Mouse (Mus musculus): Measurements from ENCODE around the gene Dhx15.
"Not testable (repeated sequence)": the region's sequence is repeated elsewhere in the genome, so short reads cannot be mapped to it uniquely, and the experiment has no call there.

Dhx15 gene

GRCm38 (mm10) chr5:52190371-52191179, at the start of gene Dhx15:
Gene Dhx15 (minus strand): TSS chr5:52190514.
- peak; percentile 93 for DNase-seq

GRCm38 (mm10) chr5:52238877-52239276, 48.6 kb upstream of the Dhx15 start:
- DNase-seq = no peak

DNA sequence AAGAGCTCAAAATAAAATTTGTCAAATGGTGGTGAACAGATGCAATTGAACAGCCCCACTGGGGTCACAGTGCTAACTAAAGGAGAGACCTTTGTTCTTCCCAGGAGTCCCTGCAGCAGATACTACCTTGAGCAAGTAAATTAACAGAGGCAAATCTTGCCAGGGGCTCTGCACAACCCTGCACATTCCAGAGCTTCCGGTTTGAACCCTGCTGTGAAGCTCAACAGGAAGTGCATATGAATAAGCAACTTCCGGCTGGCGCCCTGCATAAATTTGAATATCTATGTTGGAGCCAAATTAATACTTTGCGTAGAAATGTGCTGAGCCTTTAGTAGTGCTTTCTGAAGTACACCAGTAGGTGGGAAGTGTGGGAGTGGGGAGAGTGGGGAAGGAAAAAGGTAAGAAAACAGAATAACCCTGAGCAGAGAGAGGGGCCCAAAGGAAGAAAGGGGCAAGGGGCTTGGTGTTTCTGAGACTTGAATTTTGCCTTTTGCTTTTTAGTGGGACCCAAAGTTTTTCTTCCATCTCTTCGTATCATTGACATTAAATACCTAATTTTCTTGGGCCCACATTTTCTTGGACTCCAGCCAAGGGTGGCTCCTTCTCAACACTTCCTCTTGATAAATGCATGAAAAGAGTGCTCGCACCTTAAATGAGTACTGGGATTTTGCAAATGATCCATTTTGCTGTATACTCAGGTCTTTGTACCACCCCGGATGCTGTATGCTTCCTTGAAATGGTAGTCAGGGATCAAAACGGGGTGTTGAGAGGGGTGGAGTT, 47.8 kb upstream of the Dhx15 start:
- DNase-seq = no peak

- DNase-seq = not testable (repeated sequence)
Measured at GRCm38 (mm10) chr5:52236585-52236984, 46.3 kb upstream of the Dhx15 start.

GRCm38 (mm10) chr5:52234570-52234969, 44.3 kb upstream of the Dhx15 start:
- no peak for DNase-seq

GRCm38 (mm10) chr5:52233891-52234290, 43.6 kb upstream of the Dhx15 start:
- no peak for DNase-seq

DNA sequence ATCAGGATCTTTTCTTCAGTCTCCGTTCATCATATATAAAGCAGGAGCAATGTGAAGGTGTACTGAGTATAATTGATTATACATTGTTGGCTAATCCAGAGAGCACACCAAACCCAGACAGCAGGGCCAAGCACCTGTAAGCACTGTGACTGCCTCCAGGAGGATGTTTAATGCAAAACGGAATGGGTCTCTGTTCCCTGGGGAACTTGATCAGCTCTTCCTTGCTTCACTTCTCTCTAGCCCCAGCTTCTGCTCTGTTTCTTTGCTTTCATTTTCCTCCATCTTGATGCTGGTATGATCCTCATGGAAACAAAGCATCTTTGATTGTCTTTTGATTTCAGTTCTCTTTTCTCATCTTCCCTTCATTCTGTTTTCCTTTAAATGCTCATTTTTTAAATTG, 42.3 kb upstream of the Dhx15 start:
- no peak for DNase-seq

DNA sequence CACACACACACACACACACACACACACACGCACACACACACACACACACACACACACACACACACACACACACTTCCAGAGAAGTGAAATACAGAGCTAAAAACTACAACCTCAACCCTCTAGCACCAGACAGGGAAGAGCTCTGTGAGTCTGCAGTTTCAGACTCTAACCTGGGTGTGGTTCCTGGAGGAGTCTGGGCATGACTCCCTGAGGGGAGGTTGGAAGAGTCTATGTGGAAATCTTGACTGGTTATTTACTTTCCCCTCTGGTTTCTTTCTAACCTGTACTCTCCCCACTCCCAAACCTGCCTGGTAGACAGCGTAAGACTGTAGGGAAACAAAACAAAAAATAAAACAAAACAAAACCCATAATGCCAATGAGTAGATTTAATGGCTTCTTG, 41.9 kb upstream of the Dhx15 start:
- no peak for DNase-seq

DNA sequence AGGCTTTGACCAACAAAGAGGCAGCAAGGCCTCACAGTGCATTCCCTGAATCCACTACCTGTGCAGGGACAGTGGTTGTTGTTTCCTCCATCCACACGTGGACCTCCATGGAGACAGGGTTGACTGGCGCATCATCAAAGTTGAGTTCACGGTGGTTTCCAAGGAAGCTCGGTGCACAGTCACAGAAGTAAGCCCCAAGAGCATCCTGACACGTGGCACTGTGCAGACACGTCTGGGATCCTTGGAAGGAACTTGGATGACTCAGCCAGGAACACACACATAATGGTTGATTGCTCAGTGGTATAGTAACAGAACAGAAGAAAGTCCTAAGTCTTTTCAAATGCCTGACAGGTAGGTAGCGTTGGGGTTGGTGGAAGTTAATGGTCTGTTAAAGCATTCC, 40.2 kb upstream of the Dhx15 start:
- no peak for DNase-seq

DNA sequence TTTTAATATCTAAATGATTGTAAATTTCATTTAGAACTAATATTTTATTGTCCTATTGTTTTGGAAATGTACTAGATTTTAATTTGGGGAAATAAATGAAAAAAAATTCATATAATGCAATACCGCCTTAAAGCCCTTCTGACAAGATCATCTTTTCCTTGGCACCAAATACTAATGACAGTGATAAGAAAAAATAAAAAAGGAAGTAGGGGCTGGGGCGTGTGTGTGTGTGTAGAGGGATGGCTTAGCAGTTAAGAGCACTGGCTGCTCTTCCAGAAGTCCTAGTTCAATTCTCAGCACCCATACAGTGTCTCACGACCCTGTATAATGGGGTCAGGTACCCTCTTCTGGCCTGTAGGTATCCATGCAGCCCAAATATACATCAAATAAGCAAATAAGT, 36.4 kb upstream of the Dhx15 start:
- DNase-seq = no peak

- DNase-seq = peak; percentile 6
Measured at GRCm38 (mm10) chr5:52221596-52221995, 31.3 kb upstream of the Dhx15 start.

DNA sequence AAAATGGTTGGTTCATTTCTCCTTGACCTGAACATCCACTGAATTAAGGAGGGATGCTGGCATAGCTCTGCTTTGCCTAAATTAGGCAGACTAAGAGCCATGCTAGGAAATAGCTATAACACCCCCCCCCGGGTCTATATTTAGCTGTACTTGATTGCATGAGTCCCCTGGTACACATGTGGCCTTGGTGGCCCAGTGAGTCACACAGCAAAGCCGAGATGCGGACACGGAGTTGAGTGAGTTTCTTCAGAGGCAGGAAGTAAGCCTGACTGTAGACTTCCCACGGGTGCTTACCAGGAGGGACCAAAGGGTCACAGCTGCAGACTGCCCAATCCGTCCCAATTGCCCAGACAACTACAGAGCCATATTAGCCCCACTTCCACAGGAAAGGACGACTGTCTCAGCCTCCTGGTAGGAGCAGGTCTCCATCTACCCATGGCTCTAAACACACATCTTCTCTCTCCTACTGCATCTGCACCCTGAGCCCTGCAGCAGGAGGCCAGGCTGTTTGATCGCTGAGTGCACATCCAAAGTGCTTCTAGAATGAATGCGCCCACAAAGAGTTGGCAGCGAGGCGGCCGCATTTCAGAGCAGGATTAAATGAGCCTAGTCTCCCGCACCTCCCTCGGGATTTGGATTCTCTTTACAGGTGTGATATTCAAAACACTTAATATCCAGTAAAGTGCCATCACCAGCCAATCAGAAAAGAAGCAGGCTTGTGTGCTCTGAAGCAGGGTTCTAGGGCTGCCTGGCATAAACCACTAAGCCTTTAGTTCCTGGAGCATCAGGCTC, 29.9 kb upstream of the Dhx15 start:
- DNase-seq = no peak

- no peak for DNase-seq
Measured at GRCm38 (mm10) chr5:52218238-52218637, 27.9 kb upstream of the Dhx15 start.

DNA sequence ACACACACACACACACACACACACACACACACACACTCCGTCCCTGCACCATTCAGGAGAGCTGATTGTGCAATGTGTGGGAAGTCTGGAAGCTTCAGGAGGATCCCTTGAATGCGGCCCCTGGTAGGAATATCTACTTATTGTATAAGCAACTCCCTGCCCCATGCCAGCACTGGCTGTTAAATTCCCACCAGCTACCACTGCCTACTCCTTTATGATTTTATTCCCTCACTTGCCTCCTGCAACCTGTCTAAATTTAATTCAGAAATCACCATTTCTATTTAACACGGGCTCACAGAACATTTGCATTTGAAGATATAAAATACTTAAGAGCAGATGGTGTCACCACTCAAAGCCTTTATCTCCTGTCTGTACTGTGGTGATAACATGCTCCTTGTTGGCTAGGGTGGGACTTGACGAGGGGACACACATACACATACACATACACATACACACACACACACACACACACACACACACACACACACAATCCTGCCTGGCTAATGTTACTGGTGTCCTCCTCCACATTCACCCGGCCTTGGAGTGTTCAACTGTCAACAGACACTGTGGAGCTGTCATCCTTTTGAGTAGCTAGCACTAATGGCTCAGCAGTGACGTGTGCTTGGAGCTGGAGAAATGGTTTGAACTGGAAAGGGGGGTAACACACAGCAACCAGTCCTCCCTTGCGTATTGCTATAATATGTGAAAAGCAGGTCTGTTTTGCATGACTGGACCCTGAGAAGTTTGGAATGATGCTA, 23.0 kb upstream of the Dhx15 start:
- DNase-seq = no peak

DNA sequence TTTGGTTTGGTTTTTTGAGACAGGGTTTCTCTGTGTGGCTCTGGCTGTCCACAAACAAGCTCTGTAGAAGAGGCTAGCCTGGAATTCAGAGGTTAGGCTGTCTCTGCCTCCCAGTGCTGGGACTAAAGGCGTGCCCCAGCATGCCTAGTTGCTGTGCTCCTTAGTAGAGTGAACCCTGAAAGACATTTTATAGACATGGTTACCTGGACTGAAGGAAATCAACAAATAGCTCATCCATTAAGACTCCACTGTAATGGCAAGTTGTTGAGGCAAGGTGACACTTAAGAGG, 810 bp upstream of the Dhx15 start:
- peak; percentile 8 for DNase-seq

DNA sequence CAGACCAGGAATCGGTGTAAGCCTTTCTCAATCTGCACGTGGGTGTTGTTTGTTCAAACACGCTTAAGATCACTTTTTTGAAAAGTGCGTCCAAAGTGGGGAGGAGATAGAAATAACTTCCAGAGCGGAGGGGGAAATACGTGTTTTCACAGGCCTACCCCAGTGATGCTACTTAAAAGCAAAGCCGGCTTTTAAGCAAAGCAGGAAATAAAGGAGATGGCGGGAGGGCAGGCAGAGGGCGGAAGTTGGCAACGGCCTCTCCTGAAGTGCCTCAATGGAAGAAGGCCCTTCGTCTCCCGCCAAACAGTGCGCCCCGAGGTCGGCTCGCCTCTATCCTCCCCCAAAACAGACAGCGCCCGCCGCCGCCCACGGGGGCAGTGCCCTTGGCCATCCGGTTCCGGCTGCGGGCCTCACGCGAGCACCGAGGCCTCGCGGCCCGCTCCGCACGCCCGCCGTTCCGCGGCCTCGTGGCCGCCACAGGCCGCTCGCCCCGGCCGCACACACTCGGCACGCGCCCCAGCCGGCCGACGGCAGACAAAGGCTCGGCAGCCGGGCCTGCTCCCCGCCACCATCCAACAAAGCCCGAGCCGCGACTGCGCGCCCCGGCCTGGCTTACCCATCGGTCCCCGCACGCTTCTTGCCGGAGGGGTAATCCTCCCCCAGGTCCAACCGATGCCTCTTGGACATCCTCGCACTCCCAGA, 499 bp downstream of the Dhx15 start:
- peak; percentile 56 for DNase-seq

- DNase-seq = no peak
Measured at GRCm38 (mm10) chr5:52188206-52188605, 2.1 kb downstream of the Dhx15 start.

GRCm38 (mm10) chr5:52177326-52177725, 13.0 kb downstream of the Dhx15 start:
- no peak for DNase-seq

DNA sequence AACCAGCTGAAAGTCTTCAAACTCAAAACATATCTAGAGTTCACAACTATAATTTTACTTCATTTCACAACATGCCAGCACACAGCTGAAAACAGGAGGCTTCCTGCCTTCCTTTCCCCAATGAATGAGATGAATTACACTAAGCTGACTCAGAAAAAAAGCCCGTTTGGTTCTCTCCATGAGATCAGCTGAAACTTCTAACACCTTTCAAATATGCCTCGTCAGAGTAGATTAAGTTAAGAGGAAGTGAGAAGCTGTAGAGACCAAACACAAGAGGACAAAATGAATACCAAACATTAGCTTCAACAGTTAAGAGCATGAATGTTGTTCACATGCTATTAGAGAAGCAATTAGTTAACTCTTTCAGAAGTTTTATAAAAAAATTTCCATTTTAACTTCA, 21.8 kb downstream of the Dhx15 start:
- DNase-seq = no peak

DNA sequence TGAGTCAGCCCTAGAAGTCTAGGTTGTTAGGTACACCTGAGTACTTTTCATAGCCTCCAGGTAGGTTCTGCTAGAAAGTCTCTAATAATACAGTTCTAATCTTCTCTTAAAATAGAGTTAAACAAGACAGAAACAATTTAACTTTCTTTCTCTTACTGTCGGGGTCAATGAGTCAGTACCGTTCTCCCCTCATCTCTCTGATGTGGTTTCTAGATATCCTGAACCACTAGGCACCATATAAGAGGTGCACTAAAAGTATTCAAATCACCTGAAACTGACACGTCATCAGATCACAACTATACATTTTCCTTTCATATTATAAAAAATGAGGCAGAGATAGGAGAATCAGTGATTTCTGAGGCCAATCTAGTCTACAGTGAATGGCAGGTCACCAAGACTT, 41.2 kb downstream of the Dhx15 start:
- no peak for DNase-seq

GRCm38 (mm10) chr5:52147141-52147540, 43.2 kb downstream of the Dhx15 start:
- no peak for DNase-seq

- no peak for DNase-seq
Measured at GRCm38 (mm10) chr5:52145684-52146083, 44.6 kb downstream of the Dhx15 start.

Data from kidney, adult 11 months (tissue).